Mouse (Mus musculus) T-helper 2 cell (primary cell): ENCODE data around the gene Olfr1467.

Experiments used
- in situ Hi-C: fragments of 300-600 bp; cut with MboI, MseI; formaldehyde crosslinking; loops from one replicate; pipeline ENCODE4 v1.15.1; 2025; ENCODE audit warnings: high pct_unique_total_duplicates

Olfr1467 gene

DNA sequence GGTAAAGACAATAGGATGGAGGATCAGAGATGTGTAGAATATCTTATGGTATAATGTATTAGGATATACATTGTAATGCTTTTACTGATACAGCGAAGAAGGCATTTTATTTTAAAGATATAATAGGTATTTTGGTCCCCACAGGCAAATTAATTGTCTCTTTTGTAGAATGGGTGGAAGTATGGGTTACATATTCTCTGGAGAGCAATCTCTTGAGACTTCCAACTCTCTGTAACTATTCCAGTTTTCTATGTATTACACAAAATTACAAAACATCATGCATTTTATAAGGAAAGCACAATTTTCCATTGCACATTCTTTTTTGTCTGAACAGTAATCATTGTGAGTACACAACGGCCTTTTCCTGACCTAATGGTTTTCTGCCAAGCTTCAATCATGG is at the start of gene Olfr1467:
Gene Olfr1467, plus strand, starts transcription at position 301 of the 400 bp plus-strand sequence.
- in situ Hi-C loops = no loop called here

DNA sequence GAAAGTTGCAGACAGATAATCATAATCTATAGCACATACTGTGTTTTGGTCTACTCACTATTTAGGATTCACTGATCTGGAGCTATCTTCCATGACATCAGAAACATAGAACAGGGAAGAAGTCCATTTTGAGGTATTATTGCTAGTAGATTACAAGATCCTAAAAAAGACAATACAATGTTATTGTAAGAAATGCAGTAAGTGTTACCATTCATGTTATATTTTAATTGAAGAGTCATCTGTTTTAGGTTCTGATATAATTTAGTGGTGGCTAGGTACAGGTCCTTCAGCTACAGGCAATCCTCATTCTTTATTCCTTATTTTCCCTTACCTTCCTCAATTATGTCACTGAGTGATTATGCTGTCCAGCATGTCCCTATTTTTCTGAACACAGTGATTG is 46.6 kb upstream of the Olfr1467 start, which contains the start of gene Olfr1465:
Gene Olfr1465, minus strand, starts transcription at position 101 of the 400 bp plus-strand sequence.
- in situ Hi-C loops = no loop called here

DNA sequence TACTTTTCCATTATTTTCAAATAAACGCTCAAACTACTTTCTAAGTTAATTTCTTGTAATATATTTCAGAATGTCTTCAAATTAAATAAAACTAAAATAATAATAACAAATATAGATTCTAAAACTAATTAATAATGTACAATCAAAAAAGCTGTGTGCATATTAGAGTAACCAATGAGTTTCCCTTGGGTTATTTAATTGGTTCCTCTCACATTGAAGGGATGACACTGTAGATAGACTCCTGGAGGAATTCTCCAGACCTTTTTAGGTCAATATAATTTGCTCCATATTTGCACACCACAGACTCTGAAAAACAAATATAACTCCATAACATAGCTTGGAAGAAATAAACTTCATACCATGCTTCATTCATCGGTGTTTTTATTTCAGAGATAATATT is 23.5 kb upstream of the Olfr1467 start, which contains the start of gene Olfr1466:
Gene Olfr1466, plus strand, starts transcription at position 301 of the 400 bp plus-strand sequence.
- in situ Hi-C loops = no loop called here

DNA sequence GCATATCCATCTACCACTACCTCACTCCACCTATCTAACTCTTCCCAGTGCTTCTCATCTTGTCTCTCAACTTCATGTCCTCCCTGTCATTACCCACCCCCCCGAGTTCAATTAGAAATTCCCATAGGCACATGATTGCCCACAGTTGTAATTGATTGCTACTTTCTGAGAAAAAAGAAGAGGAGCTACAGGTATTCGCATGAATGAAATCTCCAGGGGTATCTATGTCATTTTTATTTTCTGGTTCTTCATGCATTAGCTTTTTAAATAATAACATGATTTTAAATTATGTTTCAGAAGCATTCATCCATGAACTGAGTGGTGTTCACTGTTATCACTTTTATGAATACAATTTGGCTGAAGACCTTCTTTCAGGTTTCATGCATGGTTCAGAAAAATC is 45.5 kb downstream of the Olfr1467 start, which contains the start of gene Olfr1469:
Gene Olfr1469, plus strand, starts transcription at position 301 of the 400 bp plus-strand sequence.
- in situ Hi-C loops = no loop called here
